Mouse (Mus musculus) common myeloid progenitor, adult 5-6 weeks (primary cell): Measurements from ENCODE around the gene Olfr679. TPM values are rescaled to one million over a fixed set of nuclear protein-coding genes. Genes with fewer than 3 reads are reported as not detected.
"Not testable (repeated sequence)": the region's sequence is repeated elsewhere in the genome, so short reads cannot be mapped to it uniquely, and the experiment has no call there.

Experiments
- ATAC-seq: replicated peaks from 2 replicates; pipeline ENCODE4 v1.8.0; 2016; ENCODE audit warnings: low read depth, mild to moderate bottlenecking, moderate TSS enrichment, inconsistent platforms; ENCODE audit not compliant: poor library complexity, severe bottlenecking
- total RNA-seq: library from RNA; stranded (forward); fragments of 200-1000, 187-1606 nt; gene quantifications from 2 replicates; pipeline ENCODE4 v1.2.3, GENCODE M21; 2017

Gene Olfr679
- total RNA-seq: not detected in 2 replicates

GRCm38 (mm10) chr7:105080905-105081304 lies at the start of gene Olfr679:
TSS of gene Olfr679 (plus strand) at chr7:105081205.
- ATAC-seq: no peak

DNA sequence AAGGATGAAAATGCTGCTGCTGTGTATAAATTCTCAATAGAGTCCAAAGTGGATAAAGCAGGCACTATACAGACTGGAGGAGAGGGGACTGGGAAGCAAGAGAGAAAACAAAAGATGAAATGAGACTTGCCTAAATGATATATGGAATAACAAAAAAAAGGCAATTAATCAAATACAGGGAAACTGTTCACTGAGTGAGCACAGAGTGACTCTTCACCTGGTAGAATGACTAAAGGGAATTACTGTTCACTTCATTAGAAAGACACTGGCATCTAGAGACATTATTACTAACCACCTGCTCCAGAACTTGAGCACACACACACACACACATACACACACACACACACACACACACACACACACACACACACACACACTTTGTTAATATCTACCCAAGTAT lies 48.6 kb upstream of the Olfr679 start, which contains the start of gene Olfr676:
Gene Olfr676, plus strand, starts transcription at position 301 of the 400 bp plus-strand sequence.
- ATAC-seq: no peak

- not testable (repeated sequence) for ATAC-seq
Observed at GRCm38 (mm10) chr7:105033836-105034235, 47.2 kb upstream of the Olfr679 start.

DNA sequence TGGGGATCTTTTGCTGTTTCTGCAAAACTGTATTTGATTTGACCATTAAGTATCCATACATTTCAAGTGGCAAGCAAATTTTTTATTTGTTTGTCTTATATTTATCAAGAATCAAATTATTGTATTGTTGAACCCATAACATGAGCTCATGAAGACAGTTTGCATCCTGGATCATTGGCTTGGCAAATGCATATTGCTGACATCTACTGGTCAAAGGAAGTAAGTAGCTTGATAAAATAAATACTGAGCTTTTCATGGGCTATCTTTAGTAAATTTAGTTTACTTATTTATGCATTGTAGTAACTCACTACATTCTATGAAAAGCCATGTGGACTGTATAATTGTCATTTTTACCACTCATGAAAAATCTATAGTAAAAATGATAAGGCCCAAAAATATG lies 22.1 kb upstream of the Olfr679 start:
- ATAC-seq: no peak

GRCm38 (mm10) chr7:105064175-105064574 lies 16.8 kb upstream of the Olfr679 start, which contains the start of gene Olfr678:
TSS of gene Olfr678 (plus strand) at chr7:105064475.
- ATAC-seq: no peak

DNA sequence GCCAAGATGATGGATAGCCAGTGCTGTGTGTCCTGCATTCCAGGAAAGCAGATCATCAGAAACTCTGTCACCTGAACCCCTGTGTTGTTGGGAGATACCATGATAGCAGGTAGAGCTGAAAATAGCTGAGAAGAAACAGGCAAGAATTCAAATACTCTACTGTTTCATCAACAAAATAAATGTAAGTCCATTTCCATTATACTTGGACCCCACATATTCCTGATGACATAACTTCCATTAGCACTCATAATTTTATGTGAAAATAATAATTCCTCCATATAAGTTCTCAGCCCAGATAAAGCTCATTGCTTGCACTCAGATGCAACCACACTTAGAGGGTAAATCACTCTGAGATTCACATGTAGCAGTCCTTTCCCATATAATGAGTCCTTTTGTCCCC lies 11.7 kb downstream of the Olfr679 start, which contains the start of gene Olfr680-ps1:
Gene Olfr680-ps1, minus strand, starts transcription at position 101 of the 400 bp plus-strand sequence.
- ATAC-seq: not testable (repeated sequence)

GRCm38 (mm10) chr7:105116536-105116935 lies 35.5 kb downstream of the Olfr679 start, which contains the start of gene Olfr681:
TSS of gene Olfr681 (plus strand) at chr7:105116836.
- no peak for ATAC-seq

Other genes starting within 250 kb of the Olfr679 start
- gene Usp17lb, start 238.6 kb upstream of the Olfr679 start, total RNA-seq: not detected in 2 replicates
- not detected in 2 replicates for gene Usp17la, start 224.2 kb upstream of the Olfr679 start, total RNA-seq
- gene Olfr665, start 203.2 kb upstream of the Olfr679 start, total RNA-seq: not detected in 2 replicates
- gene Olfr666, start 185.3 kb upstream of the Olfr679 start, total RNA-seq: not detected in 2 replicates
- gene Olfr667, start 159.7 kb upstream of the Olfr679 start, total RNA-seq: not detected in 2 replicates
- not detected in 2 replicates for gene Olfr668, start 153.1 kb upstream of the Olfr679 start, total RNA-seq
- gene Olfr669, start 147.0 kb upstream of the Olfr679 start, total RNA-seq: not detected in 2 replicates
- gene Olfr670, start 118.6 kb upstream of the Olfr679 start, total RNA-seq: not detected in 2 replicates
- gene Olfr671, start 102.1 kb upstream of the Olfr679 start, total RNA-seq: not detected in 2 replicates
- gene Olfr672, start 79.2 kb upstream of the Olfr679 start, total RNA-seq: not detected in 2 replicates
- gene Olfr675, start 52.7 kb upstream of the Olfr679 start, total RNA-seq: not detected in 2 replicates
- gene Olfr676, start 48.5 kb upstream of the Olfr679 start, total RNA-seq: not detected in 2 replicates
- gene Olfr677, start 29.8 kb upstream of the Olfr679 start, total RNA-seq: not detected in 2 replicates
- not detected in 2 replicates for gene Olfr678, start 16.7 kb upstream of the Olfr679 start, total RNA-seq
- gene Olfr680-ps1, start 11.6 kb downstream of the Olfr679 start, total RNA-seq: not detected in 2 replicates
- not detected in 2 replicates for gene Olfr681, start 35.6 kb downstream of the Olfr679 start, total RNA-seq
- gene Olfr683, start 65.8 kb downstream of the Olfr679 start, total RNA-seq: not detected in 2 replicates
- gene Olfr684, start 82.4 kb downstream of the Olfr679 start, total RNA-seq: not detected in 2 replicates
- not detected in 2 replicates for gene Olfr685, start 104.8 kb downstream of the Olfr679 start, total RNA-seq
- gene Olfr686, start 126.3 kb downstream of the Olfr679 start, total RNA-seq: not detected in 2 replicates
- gene Olfr688, start 206.9 kb downstream of the Olfr679 start, total RNA-seq: not detected in 2 replicates
- not detected in 2 replicates for gene Olfr689, start 230.0 kb downstream of the Olfr679 start, total RNA-seq